Mouse (Mus musculus) forebrain, postnatal 0 days (tissue): ENCODE measurements around the gene Igdcc3. TPM values are rescaled to one million over a fixed set of nuclear protein-coding genes. Genes with fewer than 3 reads are reported as not detected.

Experiments used
- ATAC-seq: fragments of 200-750 bp; cut with Nextera tagmentation; 2 replicates; pipeline ENCODE4 v1.8.0; 2017; ENCODE audit warnings: mild to moderate bottlenecking, moderate library complexity
- DNase-seq: peaks from one replicate; pipeline ENCODE4 v3.0.0-alpha.2; 2015
- H3K27ac ChIP-seq: fragments of 300-500 bp; sonication (generic); 2 replicates; pipeline ENCODE4 v1.5.1; 2014; ENCODE audit warnings: low read depth, mild to moderate bottlenecking, antibody characterized with exemption, low read length, moderate library complexity, mixed read lengths
- H3K27me3 ChIP-seq: fragments of 300-500 bp; sonication (generic); 2 replicates; pipeline ENCODE4 v1.6.1; 2014; ENCODE audit warnings: mild to moderate bottlenecking, low read length, mixed read lengths; ENCODE audit not compliant: insufficient read depth
- H3K36me3 ChIP-seq: fragments of 300-500 bp; sonication (generic); 2 replicates; pipeline ENCODE4 v1.6.1; 2014; ENCODE audit warnings: mild to moderate bottlenecking, moderate library complexity; ENCODE audit not compliant: insufficient read depth
- H3K4me1 ChIP-seq: fragments of 300-500 bp; sonication (generic); 2 replicates; pipeline ENCODE4 v1.6.1; 2014; ENCODE audit warnings: antibody characterized with exemption; ENCODE audit not compliant: insufficient read depth
- H3K4me2 ChIP-seq: fragments of 300-500 bp; sonication (generic); 2 replicates; pipeline ENCODE4 v1.6.1; 2014; ENCODE audit warnings: low read depth, mild to moderate bottlenecking, moderate library complexity
- H3K4me3 ChIP-seq: fragments of 300-500 bp; sonication (generic); 2 replicates; pipeline ENCODE4 v1.5.1; 2014; ENCODE audit warnings: low read depth, low read length, mixed read lengths
- H3K9ac ChIP-seq: fragments of 300-500 bp; sonication (generic); 2 replicates; pipeline ENCODE4 v1.6.1; 2014; ENCODE audit warnings: mild to moderate bottlenecking
- H3K9me3 ChIP-seq: fragments of 300-500 bp; sonication (generic); 2 replicates; pipeline ENCODE4 v1.6.1; 2016; ENCODE audit warnings: low read length
- CTCF ChIP-seq: sonication (generic); IDR thresholded peaks from 2 replicates; pipeline ENCODE4 v1.5.1; 2016; ENCODE audit warnings: antibody characterized with exemption, control low read depth, low read depth
- WGBS: fragments of 180-500 bp; shearing (Covaris S2); extraction: QIAGEN DNeasy Blood & Tissue Kit; methylation state at CpG from one replicate; pipeline ENCODE4 v1.1.7; 2014; 5-methylcytosine and 5-hydroxymethylcytosine counted together
- polyA plus RNA-seq: library from polyadenylated mRNA; unstranded; fragments of >200 nt; fragmentation: Nextera tagmentation; extraction: Ambion mirVana; gene quantifications from 2 replicates; pipeline ENCODE4 v1.2.1, GENCODE M21; 2015
- total RNA-seq: library from RNA; depleted of rRNA; stranded (reverse); fragments of >200 nt; gene quantifications from 2 replicates; pipeline ENCODE4 v1.2.3, GENCODE M21; 2014

The Igdcc3 gene
- total and polyA plus RNA-seq, 2 experiments from 2014 or later, result 3.0 to 4.2 TPM

GRCm38 (mm10) chr9:65196738-65197569, 56.0 kb downstream of the Igdcc3 start:
- WGBS, result 19% methylated on average over 26 of the region's 26 CpGs
- peak; percentile 74 for ATAC-seq
- H3K9me3 ChIP-seq, result no peaks in the 10 kb centered on the region
- TF ChIP-seq CTCF, result peak; percentile 76
- peak; percentile 94 for DNase-seq
- peaks cover 12% of the 10 kb centered on the region for H3K4me1 ChIP-seq
- no peaks in the 10 kb centered on the region for H3K27me3 ChIP-seq
- H3K27ac ChIP-seq, result peak overlapping the region; percentile 82
- peak overlapping the region; percentile 2; the same call in 1 of the 2 replicates for H3K4me2 ChIP-seq
- H3K9ac ChIP-seq, result peak overlapping the region; percentile 31
- H3K36me3 ChIP-seq, result no peaks in the 10 kb centered on the region
- peak overlapping the region; percentile 1; the same call in 1 of the 2 replicates for H3K4me3 ChIP-seq

- H3K4me1 ChIP-seq, result peaks cover 12% of the 10 kb centered on the region
- H3K9ac ChIP-seq, result no peak overlapping the region
- WGBS, result 92% methylated on average over 6 of the region's 6 CpGs
- DNase-seq (no peak), ATAC-seq (no peak)
- no peaks in the 10 kb centered on the region for H3K36me3 ChIP-seq
- H3K9me3 ChIP-seq, result no peaks in the 10 kb centered on the region
- no peak overlapping the region for H3K27ac ChIP-seq
- no peak for TF ChIP-seq CTCF
- no peaks in the 10 kb centered on the region for H3K27me3 ChIP-seq
- H3K4me3 ChIP-seq, result no peak overlapping the region
- no peak overlapping the region for H3K4me2 ChIP-seq
Observed at GRCm38 (mm10) chr9:65197826-65198225, 56.8 kb downstream of the Igdcc3 start.

- H3K9ac ChIP-seq, result no peak overlapping the region
- no peak overlapping the region for H3K27ac ChIP-seq
- peaks cover 12% of the 10 kb centered on the region for H3K4me1 ChIP-seq
- DNase-seq (no peak), ATAC-seq (no peak)
- no peaks in the 10 kb centered on the region for H3K27me3 ChIP-seq
- no peaks in the 10 kb centered on the region for H3K36me3 ChIP-seq
- 72% methylated on average over 7 of the region's 7 CpGs for WGBS
- H3K9me3 ChIP-seq, result no peaks in the 10 kb centered on the region
- TF ChIP-seq CTCF, result no peak
- no peak overlapping the region for H3K4me2 ChIP-seq
- no peak overlapping the region for H3K4me3 ChIP-seq
Observed at GRCm38 (mm10) chr9:65199723-65200122, 58.7 kb downstream of the Igdcc3 start.

- ATAC-seq, result no peak
- H3K27ac ChIP-seq, result 0 out of 2 replicates have a peak overlapping the region, but pooled peaks have one; percentile 89
- no peak overlapping the region for H3K4me3 ChIP-seq
- WGBS, result 71% methylated on average over 1 of the region's 1 CpGs
- no peak for DNase-seq
- H3K9me3 ChIP-seq, result no peaks in the 10 kb centered on the region
- no peak overlapping the region for H3K4me2 ChIP-seq
- no peaks in the 10 kb centered on the region for H3K27me3 ChIP-seq
- H3K4me1 ChIP-seq, result peaks cover 7% of the 10 kb centered on the region
- H3K36me3 ChIP-seq, result no peaks in the 10 kb centered on the region
- H3K9ac ChIP-seq, result no peak overlapping the region
- no peak for TF ChIP-seq CTCF
Observed at GRCm38 (mm10) chr9:65200606-65201005, 59.6 kb downstream of the Igdcc3 start.

GRCm38 (mm10) chr9:65201021-65201380, 60.0 kb downstream of the Igdcc3 start:
- 33% methylated on average over 3 of the region's 3 CpGs for WGBS
- no peak overlapping the region for H3K4me3 ChIP-seq
- H3K9ac ChIP-seq, result no peak overlapping the region
- H3K27ac ChIP-seq, result peak overlapping the region; percentile 89; the same call in 1 of the 2 replicates
- H3K36me3 ChIP-seq, result no peaks in the 10 kb centered on the region
- H3K4me2 ChIP-seq, result no peak overlapping the region
- no peak for TF ChIP-seq CTCF
- DNase-seq (no peak), ATAC-seq (no peak)
- peaks cover 4% of the 10 kb centered on the region; the same call in 1 of the 2 replicates for H3K4me1 ChIP-seq
- no peaks in the 10 kb centered on the region for H3K27me3 ChIP-seq
- H3K9me3 ChIP-seq, result no peaks in the 10 kb centered on the region

GRCm38 (mm10) chr9:65201381-65202164, 60.6 kb downstream of the Igdcc3 start:
- no peak for TF ChIP-seq CTCF
- Histone ChIP-seq H3K9ac (peak overlapping the region; percentile 73), H3K4me3 (peak overlapping the region; percentile 50), H3K4me2 (peak overlapping the region; percentile 53), H3K9me3 (no peaks in the 10 kb centered on the region), H3K4me1 (no peaks in the 10 kb centered on the region), H3K27ac (peak overlapping the region; percentile 89), H3K36me3 (no peaks in the 10 kb centered on the region), H3K27me3 (no peaks in the 10 kb centered on the region)
- DNase-seq (peak; percentile 97), ATAC-seq (peak; percentile 91)
- whole genome bisulfite sequencing, result under 1% methylated on average over 18 of the region's 18 CpGs
